Mouse (Mus musculus): ENCODE measurements at regions not wholly inside any gene's neighbourhood (a gene's known extent, or its start where the extent isn't known, plus 50 kb on each side); places are given as distances from the start of the nearest gene placed in this dataset.

- DNase-seq (ENCODE audit: low spot score in 2 of 2), result no peak
Observed at GRCm38 (mm10) chr14:33794262-33794661, 129.1 kb upstream of the Gdf10 start.

DNA sequence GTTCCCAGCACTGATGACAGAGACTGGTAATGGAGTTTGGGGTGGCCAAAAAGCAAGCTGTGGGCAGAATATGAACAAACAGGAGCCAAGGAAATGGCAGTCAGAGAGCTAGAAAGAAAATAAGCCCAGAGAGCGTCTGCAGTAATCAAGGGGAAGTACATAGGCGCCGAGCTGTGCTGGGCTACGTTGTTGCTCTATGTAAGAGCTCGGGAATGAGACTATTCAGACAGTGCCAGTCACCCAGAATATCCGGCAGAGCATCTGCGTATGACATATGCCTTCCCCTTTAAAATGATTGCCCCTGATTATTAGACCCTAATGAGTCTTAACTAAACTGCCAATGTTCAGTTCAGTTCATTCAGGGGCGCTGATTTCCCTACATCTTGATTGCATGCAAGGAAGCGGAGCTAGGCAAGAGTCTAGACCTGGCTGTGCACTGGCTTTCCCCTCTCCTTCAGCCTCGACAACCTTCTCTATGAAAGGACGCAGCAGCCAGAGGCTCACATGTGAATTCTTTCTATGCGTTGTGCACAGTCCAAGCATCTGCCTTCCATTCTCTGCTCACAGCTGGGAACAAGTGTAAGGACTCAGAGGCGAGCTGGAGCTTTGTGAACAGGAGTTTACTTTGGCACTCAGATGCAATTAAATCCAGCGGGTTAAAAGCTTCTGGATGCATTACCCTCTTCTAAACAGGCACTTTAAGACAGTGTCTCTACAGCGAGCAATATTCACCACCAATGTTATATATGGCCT, 125.7 kb upstream of the Gdf10 start:
- no peak for DNase-seq (ENCODE audit: low spot score in 2 of 2)

DNA sequence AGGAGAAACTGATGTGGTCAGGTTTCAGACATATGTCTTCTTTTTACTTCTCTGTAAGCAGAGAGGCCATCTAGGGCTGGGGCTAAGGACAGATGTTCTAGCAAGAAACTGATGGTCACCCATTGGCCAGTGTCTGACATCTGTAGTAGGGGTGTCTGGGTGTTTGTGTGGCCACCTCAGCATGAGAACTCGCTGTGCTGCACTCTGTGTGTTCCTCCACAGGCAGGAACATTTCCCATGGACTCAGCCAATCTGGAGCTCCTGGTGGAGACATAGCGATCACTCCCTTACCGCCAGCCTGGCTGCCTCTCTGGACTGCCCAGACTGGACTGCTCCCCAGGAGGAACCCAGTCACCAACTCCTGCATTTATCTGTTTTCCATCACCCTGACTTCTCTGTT, 119.1 kb upstream of the Gdf10 start:
- no peak for DNase-seq (ENCODE audit: low spot score in 2 of 2)

DNA sequence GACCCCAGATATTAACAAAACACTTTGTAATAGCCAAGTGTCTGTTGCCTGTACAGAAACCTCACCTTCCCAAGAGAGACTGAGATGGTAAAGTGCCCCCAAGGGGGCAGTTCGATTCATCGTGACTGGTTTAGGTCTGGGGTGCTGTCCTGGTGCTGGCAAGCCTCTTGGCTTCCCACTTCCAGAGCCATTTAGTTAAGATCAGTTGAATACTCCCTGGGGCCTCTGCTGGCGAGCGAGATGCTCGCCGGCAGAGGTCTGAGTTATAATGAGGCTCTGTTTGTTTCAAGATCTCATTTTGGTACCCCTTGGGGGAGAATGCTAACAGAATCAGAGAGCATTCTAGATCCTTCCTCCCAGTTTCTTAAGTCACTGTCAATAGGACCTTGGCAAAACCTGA, 118.7 kb upstream of the Gdf10 start:
- DNase-seq (ENCODE audit: low spot score in 2 of 2), result no peak

DNA sequence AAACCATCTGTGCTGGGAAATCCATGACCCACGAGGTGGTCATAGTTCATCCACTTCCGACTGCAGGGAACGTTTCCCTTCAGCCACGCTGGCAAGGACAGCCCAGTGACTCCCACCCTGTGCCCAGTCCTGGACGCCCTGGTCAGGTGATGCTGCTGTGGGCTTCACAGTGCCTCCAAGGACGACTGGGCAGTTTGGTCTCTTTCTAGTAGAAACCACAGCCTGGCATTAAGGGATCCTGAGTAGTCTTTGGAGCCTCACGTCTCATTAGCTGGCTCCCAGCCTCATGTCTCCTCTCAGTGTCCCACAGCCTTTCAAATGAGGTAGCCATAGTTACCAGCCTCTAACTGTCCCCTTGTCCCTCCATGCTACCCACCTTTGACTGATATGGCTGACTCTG, 116.2 kb upstream of the Gdf10 start:
- no peak for DNase-seq (ENCODE audit: low spot score in 2 of 2)

- DNase-seq (ENCODE audit: low spot score in 2 of 2), result peak in 1 of 2 experiments; percentile 43
Observed at GRCm38 (mm10) chr14:33808593-33809265, 114.7 kb upstream of the Gdf10 start.

DNA sequence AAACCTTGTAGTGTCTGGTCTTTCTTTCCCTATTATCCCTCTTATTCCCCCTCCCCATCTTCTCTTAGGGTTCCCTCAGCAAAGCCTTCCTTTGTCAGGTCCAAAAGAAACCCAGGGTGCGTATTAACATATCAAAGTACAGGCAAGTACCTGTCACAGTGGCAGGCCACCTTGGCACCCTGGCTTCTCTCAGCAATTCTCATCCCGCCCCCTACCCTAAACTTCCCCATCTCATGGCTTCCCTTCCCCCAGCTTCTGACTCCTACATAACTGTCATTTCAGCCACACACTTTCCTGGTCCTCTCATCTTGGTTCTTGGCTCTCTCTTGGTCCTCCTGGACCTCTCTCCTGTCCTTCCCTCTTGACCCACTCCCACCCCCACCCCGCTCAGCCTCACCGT, 112.8 kb upstream of the Gdf10 start:
- no peak for DNase-seq (ENCODE audit: low spot score in 2 of 2)

DNA sequence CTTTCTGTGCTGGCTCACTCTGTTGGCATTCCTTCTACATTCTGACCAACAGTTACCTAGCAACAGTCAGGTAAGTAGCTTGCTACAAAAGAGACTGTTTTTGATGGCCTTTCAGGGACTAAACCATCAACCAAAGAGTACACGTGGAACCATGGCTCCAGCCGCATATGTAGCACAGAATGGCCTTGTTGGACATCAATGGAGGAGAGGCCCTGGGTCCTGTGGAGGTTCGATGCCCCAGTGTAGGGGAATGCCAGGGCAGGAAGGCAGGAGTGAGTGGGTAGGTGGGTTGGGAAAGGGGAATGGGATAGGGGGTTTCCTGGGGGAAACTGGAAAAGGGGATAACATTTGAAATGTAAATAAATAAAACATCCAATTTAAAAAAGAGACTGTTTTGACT, 112.1 kb upstream of the Gdf10 start:
- DNase-seq (ENCODE audit: low spot score in 2 of 2), result no peak

- DNase-seq (ENCODE audit: low spot score in 2 of 2), result no peak
Observed at GRCm38 (mm10) chr14:33812266-33812665, 111.1 kb upstream of the Gdf10 start.

- DNase-seq (ENCODE audit: low spot score in 2 of 2), result no peak
Observed at GRCm38 (mm10) chr14:33812772-33813171, 110.6 kb upstream of the Gdf10 start.

GRCm38 (mm10) chr14:33813274-33813673, 110.1 kb upstream of the Gdf10 start:
- DNase-seq (ENCODE audit: low spot score in 2 of 2), result no peak

DNA sequence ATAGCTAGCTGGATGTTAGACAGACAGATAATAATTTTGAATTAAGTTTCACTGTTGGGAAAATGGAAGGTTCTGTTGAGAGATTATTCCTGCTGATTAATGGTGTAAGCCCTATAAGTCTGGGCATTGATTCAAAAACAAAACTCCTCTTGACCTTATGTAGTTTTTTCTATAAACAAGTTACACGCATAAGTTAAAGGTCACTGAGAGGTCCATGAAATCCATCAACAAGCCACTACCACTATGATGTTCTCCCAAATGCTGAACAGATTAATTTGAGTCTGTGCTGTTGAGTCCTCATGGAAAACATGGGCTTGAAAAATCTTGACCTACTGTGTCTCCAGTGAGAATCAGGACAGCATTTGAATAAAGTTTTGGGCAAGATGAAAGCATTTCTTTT, 109.3 kb upstream of the Gdf10 start:
- DNase-seq (ENCODE audit: low spot score in 2 of 2), result no peak

- DNase-seq (ENCODE audit: low spot score in 2 of 2), result no peak
Observed at GRCm38 (mm10) chr14:33814599-33814998, 108.8 kb upstream of the Gdf10 start.

DNA sequence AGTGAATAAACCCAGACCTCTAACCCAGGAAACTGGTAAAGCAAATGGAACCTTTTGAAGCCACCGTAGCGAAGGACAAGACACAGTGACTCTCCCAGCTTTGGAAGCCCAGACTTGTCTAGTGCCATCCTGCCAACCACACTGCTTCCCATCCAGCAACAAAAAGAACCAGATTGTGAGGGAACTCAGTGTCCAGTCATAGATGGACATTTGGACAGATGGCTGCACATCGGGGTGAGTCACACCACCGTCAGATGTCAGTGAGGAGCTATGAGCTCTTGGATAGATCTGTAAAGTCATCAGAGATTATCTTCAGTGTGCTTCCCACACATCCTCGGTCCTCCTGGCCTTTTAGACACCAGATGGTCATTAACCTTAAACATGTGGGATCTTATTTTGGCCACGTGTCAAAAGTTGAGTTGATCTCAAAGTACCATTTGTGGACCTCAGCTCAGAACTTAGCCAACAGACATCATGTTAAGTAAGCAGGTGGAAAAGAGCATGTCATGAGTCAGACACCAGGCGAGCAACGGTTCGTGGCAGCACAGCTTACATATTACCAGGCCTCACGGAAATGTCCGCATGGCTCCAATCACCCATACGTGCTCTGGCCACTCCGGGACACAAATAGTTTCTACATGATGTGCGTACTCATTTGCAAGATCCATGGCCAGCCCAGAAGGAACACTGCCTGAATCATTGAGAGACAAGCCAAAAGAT, 102.7 kb upstream of the Gdf10 start:
- DNase-seq (ENCODE audit: low spot score in 2 of 2), result no peak

DNA sequence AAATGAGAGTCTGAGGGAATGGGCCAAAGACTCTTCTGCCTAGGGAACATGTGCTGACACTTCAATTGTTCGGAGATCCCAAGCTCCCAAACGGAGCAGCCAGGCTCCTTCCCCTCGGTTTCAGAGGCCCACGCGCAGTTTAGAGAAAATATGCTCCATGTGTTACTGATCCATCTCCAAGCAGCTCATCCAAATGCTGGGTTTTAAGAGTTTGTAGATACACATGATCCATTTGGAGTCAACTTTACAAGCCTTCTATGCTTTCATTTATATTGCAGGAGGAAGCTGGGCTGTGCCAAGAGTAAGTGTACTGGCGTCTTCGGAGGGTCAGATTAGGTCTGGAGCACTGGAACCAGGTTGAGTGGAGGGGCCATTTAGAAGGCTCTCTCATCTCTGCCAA, 102.0 kb upstream of the Gdf10 start:
- no peak for DNase-seq (ENCODE audit: low spot score in 2 of 2)

DNA sequence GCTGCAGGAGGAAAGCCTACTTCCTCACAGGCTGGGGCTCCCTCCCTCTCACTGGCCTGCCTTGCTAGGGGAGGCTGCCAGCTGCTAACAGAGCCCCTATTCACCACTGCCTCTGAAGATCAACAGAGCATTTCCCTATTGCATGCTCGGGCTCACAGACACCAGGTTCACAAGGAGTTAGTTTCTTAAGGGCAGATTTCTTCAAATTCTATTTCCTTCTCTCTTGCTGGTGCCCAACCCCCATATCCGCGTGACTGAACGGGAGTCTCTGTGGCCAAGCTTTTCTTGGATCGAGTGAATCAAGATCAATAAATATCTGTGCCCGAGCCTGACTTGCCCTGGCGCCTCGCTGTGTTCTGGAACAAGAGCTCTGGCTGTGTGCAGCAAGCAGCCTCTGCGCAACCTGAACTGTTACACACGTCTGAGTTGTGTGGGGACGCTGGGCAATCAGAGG, 98.9 kb upstream of the Gdf10 start:
- no peak for DNase-seq (ENCODE audit: low spot score in 2 of 2)

GRCm38 (mm10) chr14:33826003-33826644, 97.3 kb upstream of the Gdf10 start:
- no peak for DNase-seq (ENCODE audit: low spot score in 2 of 2)

- no peak for DNase-seq (ENCODE audit: low spot score in 2 of 2)
Observed at GRCm38 (mm10) chr14:33832650-33833319, 90.6 kb upstream of the Gdf10 start.

- DNase-seq (ENCODE audit: low spot score in 2 of 2), result no peak
Observed at GRCm38 (mm10) chr14:33836341-33836740, 87.0 kb upstream of the Gdf10 start.

DNA sequence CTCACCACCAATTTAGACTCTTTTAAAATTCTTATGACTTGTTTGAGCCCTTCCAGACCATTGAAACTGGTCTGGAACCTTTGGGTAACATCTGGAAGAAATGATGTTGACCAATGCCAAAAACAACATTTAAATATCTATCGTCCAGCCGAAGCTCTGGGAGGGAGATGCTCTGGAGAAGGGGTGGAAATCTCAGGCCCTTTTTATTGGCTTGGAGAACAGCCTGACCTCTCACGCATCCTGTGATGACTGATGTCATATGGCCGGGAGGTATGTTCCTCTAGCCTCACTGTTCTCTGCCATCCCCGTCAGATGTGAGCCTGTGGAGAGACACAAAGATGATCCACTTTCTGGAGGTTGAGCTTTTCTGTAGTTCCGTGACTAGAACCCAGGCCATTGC, 81.6 kb upstream of the Gdf10 start:
- DNase-seq (ENCODE audit: low spot score in 2 of 2), result no peak

- DNase-seq (ENCODE audit: low spot score in 2 of 2), result no peak
Observed at GRCm38 (mm10) chr14:33853499-33853898, 69.9 kb upstream of the Gdf10 start.

GRCm38 (mm10) chr14:33854181-33854580, 69.2 kb upstream of the Gdf10 start:
- DNase-seq (ENCODE audit: low spot score in 2 of 2), result no peak

Measured in urinary bladder, postnatal 4 days (tissue).